Mouse (Mus musculus) A20 (cell line): Measurements from ENCODE around the gene Nbea.
A peak's percentile ranks its signal among the peaks of the same experiment; 100 is the strongest.

Experiments
- DNase-seq: peaks from one replicate; pipeline ENCODE4 v3.0.0-alpha.2; 2011; ENCODE audit warnings: low read depth, low spot score

Nbea gene

GRCm38 (mm10) chr3:56183159-56184133, at the start of gene Nbea:
Nbea (minus strand) TSS chr3:56183701.
- DNase-seq = no peak

- DNase-seq = peak; percentile 21
These were observed 45.8 kb upstream of the Nbea start for GRCm38 (mm10) chr3:56229283-56229682.

- DNase-seq = no peak
These were observed 32.5 kb upstream of the Nbea start for GRCm38 (mm10) chr3:56215989-56216388.

- DNase-seq = no peak
These were observed 20.5 kb upstream of the Nbea start for GRCm38 (mm10) chr3:56203968-56204367.

GRCm38 (mm10) chr3:56188238-56188637, 4.7 kb upstream of the Nbea start:
- no peak for DNase-seq

- DNase-seq = no peak
These were observed 3.8 kb upstream of the Nbea start for GRCm38 (mm10) chr3:56187131-56187779.

GRCm38 (mm10) chr3:56182371-56183158, 936 bp downstream of the Nbea start:
- DNase-seq = no peak

- DNase-seq = no peak
These were observed 1.5 kb downstream of the Nbea start for GRCm38 (mm10) chr3:56181991-56182370.

- DNase-seq = peak; percentile 8
These were observed 2.5 kb downstream of the Nbea start for GRCm38 (mm10) chr3:56181025-56181424.

GRCm38 (mm10) chr3:56157864-56158263, 25.6 kb downstream of the Nbea start:
- no peak for DNase-seq

- DNase-seq = no peak
These were observed 56.8 kb downstream of the Nbea start for GRCm38 (mm10) chr3:56126674-56127073.

- no peak for DNase-seq
These were observed 66.9 kb downstream of the Nbea start for GRCm38 (mm10) chr3:56116647-56117046.

- no peak for DNase-seq
These were observed 75.4 kb downstream of the Nbea start for GRCm38 (mm10) chr3:56108101-56108500.

GRCm38 (mm10) chr3:56097105-56097504, 86.4 kb downstream of the Nbea start:
- no peak for DNase-seq

GRCm38 (mm10) chr3:56079015-56079612, 104.4 kb downstream of the Nbea start:
- DNase-seq = no peak

- no peak for DNase-seq
These were observed 115.7 kb downstream of the Nbea start for GRCm38 (mm10) chr3:56067849-56068248.

GRCm38 (mm10) chr3:56066360-56067040, 117.0 kb downstream of the Nbea start:
- DNase-seq = no peak

GRCm38 (mm10) chr3:56065234-56065633, 118.3 kb downstream of the Nbea start:
- DNase-seq = no peak

GRCm38 (mm10) chr3:56045659-56046336, 137.7 kb downstream of the Nbea start:
- no peak for DNase-seq

GRCm38 (mm10) chr3:56043091-56043490, 140.4 kb downstream of the Nbea start:
- DNase-seq = no peak
